Mouse (Mus musculus) adrenal gland, adult 18-20 months (tissue): ENCODE data around the gene Spata31d1a. TPM values are rescaled to one million over a fixed set of nuclear protein-coding genes. Genes with fewer than 3 reads are reported as not detected.
"Not testable (repeated sequence)": the region's sequence is repeated elsewhere in the genome, so short reads cannot be mapped to it uniquely, and the experiment has no call there.

Source experiments
- DNase-seq, 2 experiments: peaks; one replicate each; pipeline ENCODE4 v3.0.0; 2021 to 2022; ENCODE audit warnings: low spot score in 2 of 2
- total RNA-seq, 2 experiments: library from RNA; stranded (reverse); gene quantifications; 1 replicate in 1 of 2; 2 replicates in 1 of 2; pipeline ENCODE4 v1.2.3; 2021

Gene Spata31d1a
- total RNA-seq, 2 experiments from 2014 or later = not detected

DNA sequence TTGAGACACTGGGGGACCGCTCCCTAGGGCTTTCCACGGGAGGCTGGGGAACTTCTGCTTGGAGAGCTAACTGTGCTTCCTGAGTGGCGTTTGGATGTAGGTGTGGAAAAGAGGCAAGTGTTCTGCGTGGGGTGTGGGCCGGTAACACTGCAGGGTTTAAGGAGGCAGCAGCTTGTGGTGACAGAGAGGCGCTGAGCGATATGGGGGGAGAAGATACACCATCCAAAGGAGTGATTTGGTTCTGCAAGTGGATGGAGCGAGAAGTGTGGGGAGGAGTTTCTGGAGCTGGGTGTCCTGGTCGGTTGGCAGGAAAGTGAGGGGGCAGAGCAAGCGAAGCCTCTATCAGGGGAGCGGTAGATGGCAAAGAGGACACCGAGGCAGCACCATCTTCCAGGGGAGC is 6.6 kb downstream of the Spata31d1a start:
- DNase-seq = no peak

DNA sequence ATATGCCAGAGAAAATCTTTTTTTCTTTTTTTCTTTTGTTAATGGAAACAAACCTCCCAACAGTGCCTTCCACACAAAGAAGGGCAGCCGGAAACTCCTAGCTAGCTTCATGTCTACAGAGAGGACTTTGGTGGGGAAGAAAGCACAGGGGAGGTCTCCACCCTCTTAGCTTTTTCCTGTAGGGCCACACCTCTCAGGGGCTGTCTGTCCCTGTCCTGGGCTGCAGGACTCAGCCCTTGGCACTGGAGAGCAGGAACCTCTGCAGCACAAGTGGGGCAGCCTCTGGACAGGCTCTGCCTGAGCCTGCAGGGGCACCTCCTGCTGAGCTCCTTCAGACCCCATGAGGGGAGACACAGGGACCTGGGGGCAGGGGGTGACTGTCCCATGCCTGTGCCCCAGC is 10.0 kb downstream of the Spata31d1a start:
- not testable (repeated sequence) for DNase-seq

DNA sequence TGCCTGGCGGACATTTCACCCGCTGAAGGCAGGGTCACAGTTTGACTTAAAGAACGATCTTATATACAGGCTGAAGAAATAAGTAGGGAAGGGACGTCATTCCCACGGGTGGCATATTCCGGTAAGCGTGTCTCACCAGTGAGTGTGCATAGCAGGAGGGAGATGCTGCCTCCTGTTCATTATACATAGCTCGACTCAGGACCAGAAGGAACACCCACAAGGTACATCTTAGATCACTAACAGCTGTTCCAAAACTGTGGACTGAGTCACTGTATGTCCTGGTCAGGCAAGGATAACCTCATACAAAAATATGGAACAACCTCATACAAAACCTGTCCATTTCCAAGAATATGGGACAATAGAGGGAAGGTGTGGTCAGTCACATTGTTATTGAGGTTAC is 11.0 kb downstream of the Spata31d1a start:
- no peak for DNase-seq

DNA sequence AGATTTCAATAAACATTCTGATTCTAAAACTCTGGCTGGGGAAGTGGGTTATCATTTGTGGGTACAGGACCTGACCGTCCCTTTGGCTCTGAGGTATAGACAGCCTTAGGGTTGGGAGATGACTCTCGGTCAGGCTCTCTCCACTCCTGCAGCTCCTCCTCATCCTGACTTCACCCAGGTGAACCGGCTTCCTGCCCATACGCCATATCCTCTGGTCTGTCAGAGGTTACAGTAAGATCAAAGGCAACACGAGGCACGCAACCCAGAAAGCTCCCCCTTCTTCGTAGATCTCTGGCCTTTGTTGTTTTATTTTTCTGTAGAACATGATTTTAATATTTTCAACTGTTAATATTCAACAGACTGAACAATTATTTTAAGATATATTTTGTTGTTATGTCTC is 14.3 kb downstream of the Spata31d1a start:
- DNase-seq = no peak

DNA sequence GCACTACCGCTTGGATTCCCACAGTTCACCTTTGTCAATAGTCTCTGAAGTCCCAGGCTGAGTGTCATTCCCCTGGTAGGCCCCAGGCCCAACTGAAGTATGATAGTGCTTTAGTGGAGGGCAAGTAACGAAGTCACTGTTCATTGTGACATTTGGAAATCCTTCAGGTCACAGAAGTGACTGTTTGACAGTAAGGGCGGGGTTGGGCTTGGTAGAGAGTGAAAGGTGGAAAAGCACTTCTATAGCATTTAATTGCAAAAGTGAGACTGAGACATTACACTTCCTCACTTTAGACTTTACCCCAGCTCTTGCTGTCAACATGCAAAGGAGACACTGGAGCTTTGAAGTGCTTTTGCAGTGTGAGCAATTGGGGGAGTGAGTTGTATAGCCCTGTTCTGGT is 16.1 kb downstream of the Spata31d1a start, which contains the start of gene 4921517D22Rik:
TSS of gene 4921517D22Rik (minus strand) at position 101 of the 400 bp plus-strand sequence.
- no peak for DNase-seq

DNA sequence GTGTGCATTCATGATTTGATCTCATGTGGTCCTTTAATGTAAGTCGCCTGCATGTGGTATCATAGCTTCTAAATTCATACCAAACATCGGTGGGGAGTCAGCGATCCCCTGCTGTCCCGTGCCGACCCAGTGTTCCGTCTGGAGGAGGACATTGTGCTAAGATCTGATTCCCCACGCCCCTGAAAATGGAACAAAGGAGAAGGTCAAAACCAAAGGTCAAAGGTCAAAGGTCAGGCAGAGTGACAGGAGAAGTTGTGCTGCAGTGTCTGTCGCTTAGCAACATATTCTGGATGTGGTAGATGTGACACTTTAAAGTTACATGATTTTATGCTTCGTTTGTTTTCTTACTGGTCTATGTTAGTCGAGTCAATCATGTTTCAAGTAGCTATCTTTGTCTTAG is 18.7 kb downstream of the Spata31d1a start:
- no peak for DNase-seq

DNA sequence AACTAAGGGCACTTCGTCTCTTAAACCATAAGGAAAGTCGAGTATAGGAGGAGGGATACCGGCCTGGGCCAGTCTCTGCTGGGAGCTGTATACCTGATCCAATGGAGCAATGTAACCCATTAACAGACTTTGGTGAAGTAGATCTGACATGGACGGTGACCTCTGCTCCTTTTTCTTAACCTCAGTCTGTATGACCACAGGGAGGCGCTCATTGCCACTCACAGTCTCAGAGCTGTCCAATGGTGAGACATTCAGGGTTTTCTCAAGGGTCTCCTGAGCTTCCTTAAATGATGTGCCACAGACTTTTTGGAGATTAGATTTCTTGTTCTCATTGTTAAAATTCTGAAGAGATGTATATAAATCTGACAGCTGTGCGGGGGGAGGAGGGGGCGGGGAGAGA is 19.6 kb downstream of the Spata31d1a start:
- no peak for DNase-seq

DNA sequence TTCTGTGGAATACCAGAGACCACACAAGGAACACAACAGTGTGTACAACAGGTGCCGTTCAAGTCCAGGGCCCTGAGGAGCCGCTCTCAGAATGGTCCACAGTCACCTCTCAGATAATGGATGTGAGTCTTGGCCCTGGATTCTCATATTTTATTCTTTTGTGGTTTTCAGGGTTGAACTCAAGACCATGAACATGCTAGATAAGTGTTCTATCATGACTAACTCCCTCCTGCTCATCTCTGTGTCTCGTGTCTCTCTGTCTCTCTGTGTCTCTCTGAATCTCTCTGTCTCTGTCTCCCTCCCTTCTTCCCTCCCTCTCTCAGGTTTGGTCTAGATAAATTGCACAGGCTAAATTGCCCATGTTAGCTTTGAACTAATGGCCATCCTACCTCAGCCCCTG is 20.3 kb downstream of the Spata31d1a start:
- no peak for DNase-seq

DNA sequence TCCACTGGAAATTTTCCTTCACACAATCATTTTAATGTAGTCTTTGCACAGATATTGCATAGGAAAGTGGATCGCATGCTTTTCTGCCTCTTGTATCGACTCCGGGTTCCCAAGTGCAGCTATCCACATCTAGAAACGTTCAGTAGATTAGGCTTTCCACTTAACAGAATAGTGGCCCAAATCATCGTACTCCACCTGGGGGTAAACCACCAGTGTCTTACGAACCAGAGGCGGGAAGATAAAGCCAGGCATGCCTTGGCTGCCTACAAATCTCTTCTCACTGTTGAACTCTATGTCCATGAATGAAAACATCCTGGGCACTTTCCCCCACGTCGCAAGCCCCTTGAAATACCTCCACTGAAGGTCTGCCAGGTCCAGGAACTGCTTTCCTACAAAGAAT is 20.8 kb downstream of the Spata31d1a start:
- DNase-seq = no peak

DNA sequence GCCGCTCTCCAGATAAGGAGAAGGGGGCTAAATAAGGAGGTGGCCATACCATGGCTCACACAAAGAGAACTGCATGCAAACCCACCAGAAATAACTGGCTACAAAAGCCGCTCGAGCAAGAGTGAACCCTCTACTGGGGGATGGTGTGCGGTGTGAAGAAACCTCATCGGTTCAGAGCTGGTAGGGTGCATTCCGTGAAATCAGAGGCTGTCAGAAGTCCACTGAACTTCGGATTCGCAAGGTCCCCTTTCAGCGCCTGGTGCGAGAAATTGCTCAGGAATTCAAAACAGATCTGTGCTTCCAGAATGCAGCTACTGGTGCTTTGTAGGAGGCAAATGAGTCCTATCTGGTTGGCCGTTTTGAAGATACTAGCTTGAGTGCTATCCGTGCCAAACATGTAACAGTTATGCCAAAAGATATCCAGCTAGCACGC is 21.8 kb downstream of the Spata31d1a start:
- no peak for DNase-seq

DNA sequence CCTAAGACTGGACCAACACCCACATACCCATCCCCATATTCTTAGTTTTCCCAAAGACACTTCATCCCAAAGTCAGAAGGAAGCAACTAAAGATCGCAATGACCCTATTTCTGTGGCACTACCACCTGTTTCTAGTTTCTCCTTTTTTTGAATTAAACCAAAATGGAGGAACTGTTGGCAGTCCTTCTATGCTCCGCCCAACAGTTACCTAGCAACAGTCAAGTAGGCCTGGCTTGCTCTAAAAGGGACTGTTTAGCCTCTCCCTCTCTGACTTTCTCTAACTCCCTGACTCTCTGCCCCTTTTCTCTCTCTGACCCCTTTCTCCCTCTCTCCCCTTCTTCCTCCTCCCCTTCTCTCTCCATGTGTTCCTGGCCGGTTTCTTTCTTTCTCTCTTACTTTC is 24.9 kb downstream of the Spata31d1a start:
- no peak for DNase-seq

DNA sequence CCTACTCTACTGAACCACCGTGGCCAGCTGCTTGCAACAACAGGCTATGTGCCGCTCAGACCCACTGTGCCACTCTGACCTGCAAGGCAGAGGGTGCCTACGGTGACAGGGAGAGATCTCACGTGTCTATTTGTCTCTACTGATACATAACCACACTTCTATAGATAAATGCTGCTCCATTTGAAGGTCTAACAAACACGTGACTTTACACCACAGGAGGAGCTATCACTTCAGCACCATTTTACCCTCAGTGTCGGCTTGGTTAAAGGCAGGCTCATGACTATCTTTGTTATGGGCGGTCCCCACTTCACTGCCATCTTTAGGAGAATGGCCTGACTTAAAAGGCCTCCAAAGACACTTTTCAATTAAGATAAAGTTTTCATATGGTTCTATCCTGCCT is 27.5 kb downstream of the Spata31d1a start:
- no peak for DNase-seq

DNA sequence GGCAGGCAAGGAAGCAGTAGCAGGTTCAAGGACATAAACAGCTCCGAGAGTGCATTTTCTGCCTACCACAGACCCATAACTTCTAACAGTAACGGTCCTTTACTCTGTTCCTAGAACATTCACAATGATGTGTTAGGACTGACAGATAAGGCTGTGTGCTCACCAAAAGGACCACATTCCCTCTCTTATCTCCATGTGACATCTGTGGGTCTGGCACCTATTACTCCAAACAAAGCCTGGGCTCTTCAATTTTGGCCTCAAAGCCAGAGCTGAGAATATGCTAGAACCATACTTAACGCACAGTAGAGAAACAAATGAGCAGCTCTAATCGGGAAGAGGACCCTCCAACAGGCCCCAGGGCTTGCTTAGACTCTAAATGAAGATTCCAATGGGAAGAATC is 30.2 kb downstream of the Spata31d1a start:
- DNase-seq = no peak

DNA sequence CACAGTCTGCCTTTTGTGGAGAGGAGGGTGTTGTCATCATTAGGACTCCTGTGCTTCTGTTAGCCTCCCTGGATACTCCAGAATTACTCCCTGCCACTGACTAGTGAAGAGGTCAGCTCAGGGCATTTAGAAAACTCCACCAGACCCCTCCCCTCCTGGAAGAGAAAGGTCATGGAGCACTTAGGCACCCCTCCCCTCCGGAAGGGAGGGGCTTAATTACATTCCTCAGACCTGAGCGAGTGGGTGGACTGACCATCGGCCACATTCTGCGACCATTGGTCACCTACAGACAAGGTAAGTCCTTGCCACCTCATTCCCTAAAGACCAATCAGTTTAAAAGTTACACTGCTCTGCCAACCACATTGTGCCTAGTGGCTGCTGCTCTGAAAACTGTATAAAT is 30.8 kb downstream of the Spata31d1a start:
- no peak for DNase-seq

DNA sequence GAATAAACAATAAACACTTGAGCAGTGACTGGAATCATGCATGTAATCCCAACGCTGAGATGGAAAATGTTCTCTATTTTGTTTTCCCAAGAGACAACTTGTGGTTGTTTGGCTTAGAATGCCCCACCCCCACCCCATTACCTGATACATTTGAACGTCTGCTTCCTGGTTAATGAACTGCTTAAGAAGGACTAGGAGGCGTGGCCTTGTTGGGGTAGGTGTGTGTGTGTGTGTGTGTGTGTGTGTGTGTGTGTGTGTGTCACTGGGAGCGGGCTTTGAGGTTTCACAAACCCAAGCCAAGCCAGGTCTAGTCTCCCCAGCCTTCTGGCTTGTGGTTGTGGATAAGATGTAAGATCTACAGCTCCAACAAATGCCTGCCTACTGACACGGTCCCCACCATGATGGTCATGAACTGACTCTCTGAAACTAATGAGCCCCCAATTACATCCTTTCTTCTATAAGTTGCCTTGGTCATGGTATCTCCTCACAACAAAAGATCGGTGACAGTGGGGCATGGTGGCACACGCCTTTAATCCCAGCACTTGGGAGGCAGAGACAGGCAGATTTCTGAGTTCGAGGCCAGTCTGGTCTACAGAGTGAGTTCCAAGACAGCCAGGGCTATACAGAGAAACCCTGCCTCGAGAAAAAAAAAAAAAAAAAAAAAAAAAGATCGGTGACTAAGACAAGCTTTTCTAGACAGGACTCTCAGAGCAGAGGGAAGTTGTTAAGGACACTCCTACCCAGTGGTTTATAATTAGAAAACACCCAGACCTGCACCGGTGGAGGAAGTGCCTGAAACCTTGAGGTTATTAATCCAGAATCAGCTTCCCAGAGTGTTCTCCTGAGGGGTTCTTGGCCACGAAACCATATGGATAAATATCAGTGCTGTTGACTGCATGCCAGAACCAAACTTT is 33.6 kb downstream of the Spata31d1a start:
- DNase-seq = no peak

DNA sequence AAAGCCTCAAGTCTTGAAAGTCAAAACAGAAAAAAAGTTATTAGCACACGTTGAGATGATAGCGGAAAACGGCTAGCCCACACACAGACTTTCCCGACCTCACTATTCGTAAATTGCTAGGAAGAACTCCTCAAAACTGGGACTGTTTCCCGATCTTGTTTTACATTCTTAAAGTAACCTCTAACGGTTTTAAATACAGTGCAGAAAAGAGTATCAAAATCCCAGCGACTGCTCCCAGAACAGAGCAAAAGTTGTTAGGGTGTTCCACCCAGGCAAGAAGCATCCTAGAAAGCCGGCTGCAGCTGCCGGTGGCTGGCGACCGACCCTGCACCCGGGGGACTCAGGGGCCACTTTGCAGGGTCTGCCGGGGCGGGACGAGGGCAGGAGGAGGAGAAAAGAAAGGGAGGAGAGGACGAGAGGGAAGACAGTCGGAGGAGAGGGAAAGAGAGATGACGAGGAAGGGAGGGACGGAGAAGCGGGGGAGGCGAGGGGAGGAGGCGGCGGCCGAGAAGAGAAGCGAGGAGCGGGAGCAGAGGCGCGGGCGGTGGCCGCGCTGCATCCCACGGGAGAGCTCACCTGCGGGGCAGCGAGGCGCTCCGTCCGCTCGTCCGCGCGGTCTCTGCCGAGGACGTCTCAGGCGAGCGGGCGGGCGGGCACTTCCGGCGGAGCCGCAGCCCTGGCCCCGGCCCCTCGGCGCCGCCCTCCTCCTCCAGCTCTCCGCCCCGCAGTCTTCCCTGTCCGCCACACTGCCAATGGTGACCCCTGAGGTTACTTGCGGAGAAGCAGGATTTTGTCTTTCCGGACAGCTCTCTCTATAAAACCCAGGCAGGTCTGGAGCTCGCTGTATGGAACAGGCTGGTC is 34.7 kb downstream of the Spata31d1a start, which contains the start of gene Golm1:
TSS of gene Golm1 (minus strand) at position 661 of the 861 bp plus-strand sequence.
- DNase-seq = peak; percentile 50 to 67

DNA sequence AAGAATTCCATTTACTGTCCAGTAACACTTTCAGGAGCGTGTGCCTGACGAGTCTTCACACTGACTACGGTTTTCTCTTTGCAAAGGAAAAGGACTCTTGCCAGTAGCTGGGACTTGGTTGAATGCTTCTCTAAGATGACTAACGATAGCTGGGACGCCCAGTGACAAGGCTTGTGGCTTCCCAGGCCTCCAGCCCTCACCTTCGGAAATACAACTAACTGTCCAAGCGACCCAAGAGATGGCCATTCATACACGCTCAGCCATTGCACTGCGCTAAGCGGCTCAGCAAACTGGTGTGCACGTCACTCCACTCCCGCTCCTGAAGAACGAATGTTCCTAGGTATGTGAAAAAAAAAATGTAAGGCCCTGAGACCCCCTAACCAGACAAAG is 35.4 kb downstream of the Spata31d1a start:
- DNase-seq = peak in 1 of 2 experiments; percentile 5

DNA sequence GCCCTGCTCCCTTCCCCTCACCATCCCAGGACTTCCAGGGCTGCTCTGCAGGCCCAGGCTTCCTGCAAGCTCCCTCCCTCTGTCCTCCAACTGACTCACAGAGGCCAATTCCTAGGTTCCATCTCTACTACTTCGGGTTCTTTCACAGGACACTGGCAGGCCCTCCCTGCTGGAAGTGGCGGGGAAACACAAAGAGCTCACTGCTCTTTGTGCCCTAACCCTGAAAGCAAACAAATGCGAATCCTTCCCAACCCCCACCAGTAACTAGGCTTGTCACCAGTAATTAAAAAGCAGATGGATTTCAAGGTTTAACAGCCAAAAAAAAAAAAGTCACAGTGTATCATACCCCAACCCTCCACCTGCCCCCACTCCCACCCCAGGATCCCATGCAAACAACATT is 35.9 kb downstream of the Spata31d1a start:
- DNase-seq = no peak

DNA sequence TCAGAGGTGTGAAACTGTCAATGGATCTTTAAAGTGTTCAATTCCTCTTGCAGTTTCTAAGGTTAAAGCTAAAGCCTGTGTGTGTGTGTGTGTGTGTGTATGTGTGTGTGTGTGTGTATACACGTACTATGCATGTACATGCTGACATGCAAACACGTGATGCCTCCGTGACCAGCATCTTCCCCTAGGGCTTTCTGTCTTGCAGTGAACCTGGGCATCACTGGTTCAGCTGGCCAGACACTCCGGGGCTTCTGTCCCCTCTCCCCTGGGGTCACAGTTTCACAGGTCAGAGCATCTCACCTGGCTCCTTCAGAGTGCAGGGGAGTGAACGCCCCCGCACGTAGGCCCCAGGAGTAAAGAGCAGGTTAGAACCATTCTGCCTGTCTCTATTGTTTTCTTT is 36.5 kb downstream of the Spata31d1a start:
- no peak for DNase-seq

DNA sequence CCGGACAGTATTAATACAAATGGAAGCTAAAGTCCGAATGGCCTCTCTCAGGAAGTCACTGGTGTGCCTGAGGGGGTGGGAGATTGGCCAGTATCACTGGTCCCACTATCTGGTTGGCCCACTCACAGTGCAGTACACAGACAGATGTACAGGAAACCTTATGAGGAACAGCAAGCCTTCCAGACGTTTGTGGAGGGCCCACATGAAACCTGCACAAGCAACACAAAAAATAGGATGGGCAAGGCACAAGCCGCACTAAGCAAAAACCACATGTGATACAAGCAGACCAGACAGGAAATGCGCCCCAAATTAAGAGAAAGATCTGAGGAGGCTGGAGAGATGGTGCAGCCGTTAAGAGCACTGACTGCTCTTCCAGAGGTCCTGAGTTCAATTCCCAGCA is 37.9 kb downstream of the Spata31d1a start:
- no peak for DNase-seq

DNA sequence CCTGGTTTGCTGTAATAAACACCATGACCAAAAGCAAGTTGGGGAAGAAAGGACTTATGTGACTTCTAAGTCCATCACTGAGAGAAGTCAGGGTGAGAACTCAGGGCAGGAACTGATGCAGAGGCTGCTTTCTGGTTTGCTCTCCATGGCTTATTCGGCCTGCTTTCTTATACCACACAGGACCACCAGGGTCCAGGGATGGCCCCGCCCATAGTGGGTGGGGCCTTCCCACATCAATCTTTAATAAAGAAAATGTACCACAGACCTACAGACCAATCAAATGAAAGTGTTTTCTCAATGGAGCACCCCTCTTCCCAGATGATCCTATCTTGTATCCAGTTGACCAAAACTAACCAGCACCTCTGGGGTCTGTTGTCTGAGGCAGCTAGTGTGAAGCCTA is 38.6 kb downstream of the Spata31d1a start:
- DNase-seq = no peak

DNA sequence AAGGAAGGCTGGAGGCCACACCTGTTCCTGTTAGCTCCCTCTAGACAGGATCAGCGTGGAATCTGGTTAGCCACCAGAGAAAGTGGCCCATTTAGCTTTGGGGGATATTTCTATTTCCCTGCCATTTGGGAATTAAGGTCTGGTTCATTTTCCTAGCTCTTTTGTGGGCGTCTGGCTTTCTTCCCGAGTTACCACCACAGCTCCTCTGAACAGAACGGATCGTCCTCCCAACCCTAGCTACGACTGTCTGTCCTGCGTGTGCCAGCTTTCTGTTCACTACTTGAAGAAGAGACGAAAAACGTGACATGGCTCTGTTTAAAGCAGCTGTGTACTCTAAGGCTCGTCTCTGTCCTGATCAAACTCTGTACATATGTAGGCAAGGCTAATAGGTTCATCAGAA is 40.2 kb downstream of the Spata31d1a start:
- no peak for DNase-seq
